Mouse (Mus musculus) layer of hippocampus, postnatal 25 days (tissue): ENCODE data around the gene Phpt1. TPM values are rescaled to one million over a fixed set of nuclear protein-coding genes. Genes with fewer than 3 reads are reported as not detected.
A peak's percentile ranks its signal among the peaks of the same experiment; 100 is the strongest.

Experiments used
- DNase-seq, 2 experiments: peaks; one replicate each; pipeline ENCODE4 v3.0.0; 2022; ENCODE audit warnings: mixed read lengths in 2 of 2, low spot score in 1 of 2; ENCODE audit errors: extremely low spot score in 1 of 2
- total RNA-seq, 2 experiments: library from RNA; stranded (reverse); gene quantifications; 2 replicates each; pipeline ENCODE4 v1.2.3; 2021

The Phpt1 gene
- total RNA-seq, 2 experiments from 2014 or later = 67.9 to 75.4 TPM

GRCm38 (mm10) chr2:25583120-25583481 lies 8.1 kb upstream of the Phpt1 start:
- peak in 1 of 2 experiments; percentile 31 for DNase-seq

DNA sequence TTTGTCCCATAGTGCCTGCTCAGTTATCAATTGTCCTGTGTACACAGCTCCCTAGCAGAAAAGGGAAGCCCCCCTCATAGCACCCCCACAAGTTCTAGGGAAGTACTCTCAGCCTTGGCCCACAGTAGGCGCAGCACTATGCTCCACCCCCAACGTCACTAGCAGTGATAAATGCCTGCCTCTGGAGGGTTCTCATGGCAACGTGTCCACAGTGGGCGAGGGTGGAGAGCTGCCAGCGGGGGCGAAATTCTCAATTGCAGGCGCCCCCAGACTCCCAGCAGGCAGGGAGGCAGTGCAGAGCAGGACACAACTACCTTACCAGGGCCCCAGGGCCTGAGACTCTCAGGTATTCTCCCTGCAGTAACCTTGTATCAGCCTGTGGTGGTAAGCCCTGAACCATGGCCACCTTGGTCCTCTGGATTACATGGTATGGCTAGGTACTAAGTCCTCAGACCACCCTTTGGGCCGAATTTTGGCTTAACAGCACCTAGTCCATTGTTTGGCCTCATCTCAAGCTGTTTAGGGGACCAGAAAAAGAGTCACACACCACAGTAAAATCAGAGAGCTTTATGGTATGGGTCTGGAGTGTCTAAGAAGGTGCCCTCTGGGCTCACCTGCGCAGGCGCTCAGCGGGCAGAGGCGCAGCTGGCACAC lies 7.6 kb upstream of the Phpt1 start:
- DNase-seq = peak; percentile 71 to 76

DNA sequence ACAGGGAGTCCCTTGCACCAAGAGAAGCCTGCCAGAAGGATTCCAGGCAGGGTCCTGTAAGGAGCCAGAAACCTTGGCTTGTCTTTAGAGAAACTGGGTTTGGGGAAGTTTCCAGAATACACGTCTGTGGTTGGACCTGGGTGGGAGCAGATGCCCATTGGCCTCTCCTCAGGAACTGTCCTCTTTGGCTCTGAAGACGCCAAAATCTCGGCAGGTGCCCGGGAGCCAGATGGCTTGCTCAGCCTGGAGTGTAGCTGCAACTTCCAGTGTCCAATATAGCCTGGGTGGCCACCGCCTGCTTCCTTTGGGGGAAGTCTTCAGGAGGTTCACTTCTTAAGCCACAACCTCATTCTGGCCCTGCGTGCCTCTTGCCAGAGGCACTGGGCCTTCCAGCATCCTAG lies 6.9 kb upstream of the Phpt1 start:
- peak in 1 of 2 experiments; percentile 48 for DNase-seq

GRCm38 (mm10) chr2:25581294-25581864 lies 6.4 kb upstream of the Phpt1 start, which contains the start of gene Ajm1:
Ajm1 (minus strand) TSS chr2:25581757.
- DNase-seq = peak; percentile 62 to 63

GRCm38 (mm10) chr2:25580621-25581101 lies 5.6 kb upstream of the Phpt1 start:
- no peak for DNase-seq

DNA sequence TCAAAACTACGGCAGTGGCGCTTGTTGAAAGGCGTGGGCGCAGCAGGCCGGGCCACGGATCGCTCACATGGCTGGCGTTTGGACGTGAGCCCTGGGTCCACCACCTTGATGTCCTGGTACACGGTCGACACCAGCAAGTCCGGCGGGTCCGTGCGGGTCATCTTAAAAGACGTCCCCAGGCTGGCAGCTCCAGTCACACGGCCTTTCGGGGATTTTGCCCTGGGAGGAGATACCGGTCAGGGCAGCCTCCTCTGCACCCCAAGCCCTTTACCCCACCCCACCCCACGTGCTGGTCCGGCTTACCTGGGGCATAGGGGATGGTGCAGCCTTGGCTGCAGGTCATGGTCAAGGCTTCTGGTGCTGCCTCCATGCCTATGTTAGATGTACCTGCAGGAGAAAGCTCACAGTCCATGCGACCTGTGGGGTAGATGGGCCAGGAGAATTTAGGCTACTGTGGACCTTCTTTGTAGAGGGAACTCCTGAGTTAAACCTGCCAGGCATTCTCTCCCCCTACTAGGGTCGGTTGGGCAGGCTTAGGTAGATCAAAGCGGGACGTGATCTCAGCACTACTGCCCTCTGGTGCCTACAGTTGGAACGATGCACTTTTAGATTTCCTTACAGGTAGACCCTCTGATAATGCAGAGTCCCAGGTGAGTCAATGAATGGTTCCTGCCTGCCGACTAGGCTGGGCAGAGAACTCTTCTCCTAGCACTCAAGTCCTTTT lies 4.9 kb upstream of the Phpt1 start:
- DNase-seq = peak in 1 of 2 experiments; percentile 36

GRCm38 (mm10) chr2:25578796-25579736 lies 4.0 kb upstream of the Phpt1 start:
- no peak for DNase-seq

DNA sequence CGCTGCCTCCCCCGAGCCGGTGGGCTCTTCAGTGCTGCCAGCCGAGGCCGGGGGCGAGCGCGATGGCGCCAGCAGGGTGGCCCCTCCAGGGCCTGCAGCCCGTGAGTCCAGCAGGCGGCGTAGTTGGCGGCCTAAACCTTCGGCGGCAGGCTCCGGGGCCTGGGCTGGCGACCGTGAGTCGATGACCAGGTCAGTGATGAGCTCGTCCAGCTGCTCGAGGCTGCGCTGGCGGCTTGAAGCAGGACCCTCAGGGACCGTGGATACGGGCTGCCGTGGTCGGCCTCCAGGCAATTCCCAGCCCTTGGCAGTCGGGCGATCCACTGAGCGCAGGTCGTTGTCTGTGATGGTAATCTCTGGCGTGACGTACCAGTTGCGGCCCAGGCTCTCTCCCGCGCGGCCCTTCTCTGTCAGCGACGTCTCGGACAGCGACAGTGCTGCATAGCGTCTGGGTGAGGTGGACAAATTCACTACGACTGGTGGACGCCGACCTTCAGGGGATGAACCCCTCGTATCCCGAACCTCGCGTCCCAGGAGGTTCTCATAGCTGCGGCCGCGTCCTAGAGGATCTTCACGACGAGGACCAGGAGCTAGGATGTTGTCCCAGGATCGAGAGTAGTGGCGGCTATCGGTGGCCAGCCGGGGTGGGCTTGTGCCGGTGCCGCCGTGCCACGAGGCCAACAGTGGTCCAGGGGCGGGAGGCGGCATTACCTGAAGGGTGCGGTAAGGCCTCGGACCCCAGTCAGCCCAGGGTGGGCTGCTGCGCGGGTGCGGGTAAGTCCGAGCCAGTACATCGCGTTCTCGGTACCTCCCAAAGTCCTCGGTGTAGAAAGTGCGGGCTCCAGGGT lies 3.1 kb upstream of the Phpt1 start:
- DNase-seq = no peak

- no peak for DNase-seq
Measured at GRCm38 (mm10) chr2:25576965-25577891, 2.2 kb upstream of the Phpt1 start.

DNA sequence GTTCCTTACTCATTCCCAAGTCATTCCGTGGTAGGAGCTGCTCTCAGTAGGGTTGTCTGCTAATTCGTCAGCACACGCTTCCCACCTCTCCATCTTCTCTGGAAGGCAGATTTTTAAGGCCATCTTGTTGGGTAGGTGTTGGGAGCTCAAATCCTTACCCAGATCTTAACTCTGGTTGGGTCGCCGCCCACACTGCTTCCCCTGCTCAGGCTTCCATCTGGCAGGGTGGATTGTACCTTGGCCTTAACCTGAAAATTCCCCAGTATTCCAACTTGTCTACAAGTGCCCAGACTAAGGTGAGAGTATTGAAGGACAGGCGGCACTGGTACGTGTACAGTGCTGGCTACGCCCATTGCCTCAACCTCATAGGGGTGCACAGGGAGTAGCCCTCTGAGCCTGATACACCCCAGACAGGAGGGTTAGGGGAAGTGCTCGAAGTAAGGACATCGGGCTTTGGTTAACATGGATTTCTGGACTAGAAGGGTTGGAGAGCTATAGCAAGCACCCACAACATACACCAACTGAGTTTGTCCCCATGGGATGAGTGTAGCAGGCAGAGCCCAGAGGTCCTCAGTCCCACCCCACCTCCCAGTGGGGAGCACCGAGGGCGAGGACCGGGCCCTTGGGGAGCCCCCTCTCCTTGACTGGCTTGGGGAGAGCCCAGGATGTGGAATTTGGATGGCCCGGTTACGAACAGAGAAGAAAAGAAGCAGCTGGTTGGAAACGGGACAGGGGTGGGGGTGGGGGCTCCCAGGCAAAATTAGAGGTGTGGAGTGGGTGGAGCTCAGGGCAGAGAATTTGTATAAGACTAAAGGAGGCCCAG lies 1.2 kb upstream of the Phpt1 start:
- DNase-seq = no peak

GRCm38 (mm10) chr2:25575432-25576027 lies 506 bp upstream of the Phpt1 start:
- DNase-seq = no peak

DNA sequence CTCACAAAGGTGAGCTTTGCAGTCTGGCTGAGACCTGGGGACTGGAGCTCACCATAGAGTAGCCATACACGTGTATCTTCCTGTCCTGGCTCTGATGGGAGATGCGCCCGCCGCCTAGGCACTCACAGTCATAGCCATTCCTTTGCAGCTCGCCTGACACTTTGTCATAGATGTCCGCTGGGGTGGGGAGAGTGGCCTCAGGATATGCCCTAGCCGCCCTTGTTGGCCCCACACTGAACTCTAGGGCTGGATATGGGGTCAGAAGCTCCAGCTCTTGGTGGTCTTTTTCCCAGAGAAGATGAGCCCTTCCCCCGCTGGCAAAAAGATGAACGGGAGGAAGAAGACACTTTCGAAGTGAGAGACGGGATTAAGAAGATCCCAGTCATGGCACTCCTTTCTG lies 888 bp downstream of the Phpt1 start:
- no peak for DNase-seq

DNA sequence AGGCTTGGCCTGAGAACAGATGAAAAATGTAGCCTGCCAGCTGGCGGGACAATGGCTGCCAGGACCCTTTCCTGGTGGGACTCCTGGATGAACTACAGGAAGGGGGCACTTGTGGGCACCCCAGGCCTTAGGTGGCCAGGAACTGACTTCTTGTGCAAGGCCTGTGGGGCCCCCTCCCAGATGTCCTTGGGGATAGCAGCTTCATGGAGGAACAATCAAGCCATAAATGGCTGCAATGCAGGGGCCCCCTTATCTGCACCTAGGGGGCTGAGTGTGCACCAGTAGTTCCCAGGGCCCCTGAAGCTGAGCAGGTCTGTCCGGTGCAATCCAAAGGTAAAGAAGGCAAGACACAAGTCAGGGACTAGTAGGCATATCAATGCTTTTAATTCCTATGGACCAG lies 2.0 kb downstream of the Phpt1 start:
- no peak for DNase-seq

- no peak for DNase-seq
Measured at GRCm38 (mm10) chr2:25571221-25571620, 3.8 kb downstream of the Phpt1 start.

DNA sequence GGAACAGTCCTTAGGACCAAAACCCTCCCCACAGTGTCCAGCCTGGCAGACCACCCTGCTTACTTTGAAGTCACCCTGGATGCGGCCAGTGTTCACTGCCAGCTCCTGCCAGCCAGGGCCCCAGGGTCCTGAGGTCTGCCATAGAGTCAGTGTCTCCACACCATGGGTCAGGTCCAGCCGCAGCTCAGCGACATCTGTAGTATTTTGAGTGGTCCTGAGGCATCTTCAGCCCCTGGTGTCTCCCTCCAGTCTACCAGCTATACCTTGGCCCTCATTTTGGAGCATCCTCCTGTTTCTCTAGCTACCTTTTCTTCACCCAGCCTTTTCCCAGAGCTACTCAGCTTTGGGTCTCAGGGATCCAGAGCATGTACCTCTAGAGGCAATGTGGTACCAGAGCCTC lies 5.7 kb downstream of the Phpt1 start:
- DNase-seq = no peak

- no peak for DNase-seq
Measured at GRCm38 (mm10) chr2:25568473-25569019, 6.5 kb downstream of the Phpt1 start.

DNA sequence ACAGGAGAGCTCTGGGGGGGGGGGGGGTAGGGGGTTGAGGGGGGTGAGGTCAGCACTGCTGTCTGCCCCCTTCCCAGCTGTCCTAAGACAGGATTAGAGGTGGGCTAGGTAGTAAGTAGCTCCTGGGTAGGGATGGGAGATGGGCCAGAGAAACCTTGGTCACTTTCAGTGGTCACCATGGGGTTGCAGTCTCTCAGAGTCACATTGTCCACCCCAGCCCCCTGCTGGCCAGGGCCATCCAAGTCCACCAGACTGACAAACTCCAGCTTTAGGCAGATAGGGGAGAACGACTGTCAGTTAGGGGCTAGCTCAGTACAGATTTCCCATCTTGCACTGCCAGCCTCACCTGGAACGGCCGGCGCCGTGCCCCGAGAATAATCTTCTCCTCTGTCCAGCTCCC lies 8.5 kb downstream of the Phpt1 start:
- no peak for DNase-seq
